9 mouse cellular contexts compared by ENCODE assay signal in genomic region chr6:52316413-52317184, GRCm38 (mm10). TPM values are rescaled to one million over a fixed set of nuclear protein-coding genes. Genes with fewer than 3 reads are reported as not detected.
A peak's percentile ranks its signal among the peaks of the same experiment; 100 is the strongest.
DNase-seq lines count a peak whose midpoint lies in the region; ATAC-seq and TF ChIP-seq lines count a peak whose summit lies in the region.
"Had no signal": no experiment of that assay in that cellular context is flagged by ENCODE, and none has a peak within 500 bp of the region (broad histone marks: within the 10 kb centered on the region; RNA-seq: fewer than 3 reads in every experiment).

No protein-coding gene starts in this region.

- 2% methylated on average over 42 of the region's 81 CpGs for WGBS in lung, postnatal 0 days
- 4% methylated on average over 70 of the region's 81 CpGs for WGBS in lung, adult 2 months
- WGBS in limb, embryonic 13.5 days, result 6% methylated on average over 75 of the region's 81 CpGs
- 6% methylated on average over 78 of the region's 81 CpGs for WGBS in stomach, embryonic 14.5 days

- H3K9ac ChIP-seq in lung, postnatal 0 days (replicated peaks; ENCODE audit: low read depth), result no peak overlapping the region
- H3K9ac ChIP-seq in limb, embryonic 13.5 days, result peak overlapping the region; percentile 66
- no peak overlapping the region for H3K9ac ChIP-seq in stomach, embryonic 14.5 days (replicated peaks; ENCODE audit: low read depth, low read length)

- peak overlapping the region; percentile 22 for H3K4me3 ChIP-seq in lung, postnatal 0 days (ENCODE audit: low read depth, low read length)
- H3K4me3 ChIP-seq in lung, adult 2 months (replicated peaks; ENCODE audit: extremely low read depth, low read depth, low read length), result no peak overlapping the region
- H3K4me3 ChIP-seq in limb, embryonic 13.5 days, result peak overlapping the region; percentile 46
- H3K4me3 ChIP-seq in stomach, embryonic 14.5 days (ENCODE audit: low read depth, low read length), result peak overlapping the region; percentile 18

- peaks cover 6% of the 10 kb centered on the region; the same call in 1 of the 2 replicates for H3K4me1 ChIP-seq in lung, postnatal 0 days (ENCODE audit: insufficient read depth, low read depth, low read length)
- H3K4me1 ChIP-seq in lung, adult 2 months (ENCODE audit: control insufficient read depth, insufficient read depth, low read length), result no peaks in the 10 kb centered on the region
- H3K4me1 ChIP-seq in limb, embryonic 13.5 days, result peaks cover 50% of the 10 kb centered on the region
- H3K4me1 ChIP-seq in stomach, embryonic 14.5 days (ENCODE audit: control insufficient read depth, insufficient read depth, low read length), result peaks cover 5% of the 10 kb centered on the region; the same call in 1 of the 2 replicates

- H3K27ac ChIP-seq in lung, postnatal 0 days (ENCODE audit: low read length), result no peak overlapping the region
- no peak overlapping the region for H3K27ac ChIP-seq in limb, embryonic 13.5 days
- no peak overlapping the region for H3K27ac ChIP-seq in stomach, embryonic 14.5 days (ENCODE audit: low read length)

- peak; percentile 25; the same call in 1 of the 2 replicates for ATAC-seq in lung, postnatal 0 days
- no peak for ATAC-seq in limb, embryonic 13.5 days (ENCODE audit: low FRiP score, low read depth)
- ATAC-seq in stomach, embryonic 14.5 days (ENCODE audit: insufficient number of reproducible peaks, insufficient read depth, low FRiP score, low read depth), result 0 out of 2 replicates have a peak, but pooled peaks have one; percentile 18

- no peak for TF ChIP-seq POLR2A in lung, adult 2 months (IDR thresholded peaks at IDR 0.05; ENCODE audit: borderline replicate concordance, extremely low read depth, low read depth, low read length)

- H3K4me2 ChIP-seq in lung, postnatal 0 days (replicated peaks; ENCODE audit: low read depth, low read length), result peak overlapping the region; percentile 51
- peak overlapping the region; percentile 86 for H3K4me2 ChIP-seq in limb, embryonic 13.5 days (replicated peaks)
- H3K4me2 ChIP-seq in stomach, embryonic 14.5 days (replicated peaks; ENCODE audit: low read depth, low read length), result peak overlapping the region; percentile 47

- TF ChIP-seq EP300 in lung, postnatal 0 days (IDR thresholded peaks at IDR 0.05), result no peak

- DNase-seq in cerebellum, postnatal 10 days, result peak; percentile 22 to 30
- no peak for DNase-seq in cerebellum, adult 11-12 months
- DNase-seq in lung, postnatal 0 days (ENCODE audit: low spot score), result no peak
- DNase-seq in lung, adult 2 months, result no peak
- DNase-seq in left cerebral cortex, adult 8-10 months (ENCODE audit: low spot score in 2 of 2), result no peak
- no peak for DNase-seq in lung, adult 18-20 months
- DNase-seq: adrenal gland, adult 8-10 months had no signal

- no peaks in the 10 kb centered on the region for H3K36me3 ChIP-seq in lung, postnatal 0 days (ENCODE audit: insufficient read depth, low read length)
- H3K36me3 ChIP-seq in limb, embryonic 13.5 days, result no peaks in the 10 kb centered on the region
- no peaks in the 10 kb centered on the region for H3K36me3 ChIP-seq in stomach, embryonic 14.5 days (ENCODE audit: control insufficient read depth, insufficient read depth, low read length)

- H3K27me3 ChIP-seq in lung, postnatal 0 days (replicated peaks; ENCODE audit: insufficient read depth, low read length), result peaks cover 94% of the 10 kb centered on the region
- H3K27me3 ChIP-seq in limb, embryonic 13.5 days, result peaks cover 95% of the 10 kb centered on the region
- H3K27me3 ChIP-seq in stomach, embryonic 14.5 days (ENCODE audit: control insufficient read depth, insufficient read depth, low read length), result peaks cover 82% of the 10 kb centered on the region

- no peaks in the 10 kb centered on the region for H3K9me3 ChIP-seq in lung, postnatal 0 days (ENCODE audit: low read length)
- no peaks in the 10 kb centered on the region for H3K9me3 ChIP-seq in limb, embryonic 13.5 days
- H3K9me3 ChIP-seq in stomach, embryonic 14.5 days (ENCODE audit: control insufficient read depth, low read depth, low read length), result no peaks in the 10 kb centered on the region

- TF ChIP-seq CTCF in lung, postnatal 0 days (IDR thresholded peaks at IDR 0.05), result no peak
- TF ChIP-seq CTCF in lung, adult 2 months (IDR thresholded peaks at IDR 0.05; ENCODE audit: insufficient read depth, low read length), result no peak

RNA-seq across cellular contexts. Expression of gene Evx1, which starts 3.3 kb away (rescaled TPM):
- polyA plus RNA-seq in lung, postnatal 0 days (2015; fragmentation: Nextera tagmentation; extraction: Ambion mirVana), result not detected in 2 replicates
- 0.05 TPM in 1 of 2 replicates, not detected in the other for polyA plus RNA-seq in lung, adult 2 months (2012; rRNA removed)
- 0.89 and 1.4 TPM in 2 replicates for polyA plus RNA-seq in limb, embryonic 13.5 days (2015; fragmentation: Nextera tagmentation; extraction: Ambion mirVana)
- 0.12 and 0.14 TPM in 2 replicates for polyA plus RNA-seq in stomach, embryonic 14.5 days (2014; fragmentation: Nextera tagmentation; extraction: Ambion mirVana)
- total RNA-seq in left cerebral cortex, adult 8-10 months (2022), result not detected
- total RNA-seq: adrenal gland, adult 8-10 months had no signal

RNA-seq across cellular contexts. Expression of gene Hoxa13, which starts 55.9 kb away (rescaled TPM):
- 0.12 TPM in 1 of 2 replicates, not detected in the other for polyA plus RNA-seq in lung, postnatal 0 days (2015; fragmentation: Nextera tagmentation; extraction: Ambion mirVana)
- 0.22 TPM in 1 of 2 replicates, not detected in the other for polyA plus RNA-seq in lung, adult 2 months (2012; rRNA removed)
- polyA plus RNA-seq in limb, embryonic 13.5 days (2015; fragmentation: Nextera tagmentation; extraction: Ambion mirVana), result 24.5 and 27.7 TPM in 2 replicates
- polyA plus RNA-seq in stomach, embryonic 14.5 days (2014; fragmentation: Nextera tagmentation; extraction: Ambion mirVana), result not detected in 2 replicates
- not detected for total RNA-seq in left cerebral cortex, adult 8-10 months (2022)
- total RNA-seq: adrenal gland, adult 8-10 months had no signal

Comparison
In these comparisons a context has a peak if more than half of its experiments do, and no peak if none do; other contexts are left out.
1. DNase-seq: peak in cerebellum, postnatal 10 days (2 of 2); none in cerebellum, adult 11-12 months (single experiment), lung, postnatal 0 days (single experiment), lung, adult 2 months (single experiment), left cerebral cortex, adult 8-10 months (0 of 2) and lung, adult 18-20 months (0 of 2).
2. RNA of gene Hoxa13, which starts 55.9 kb away (polyA plus RNA-seq): 24.5 to 27.7 TPM in limb, embryonic 13.5 days; 0.12 TPM in lung, postnatal 0 days, 0.22 TPM in lung, adult 2 months and not detected in stomach, embryonic 14.5 days; every median in the first group is over 10 times any median in the second.
3. Peak in every context shown above with its lines, with median percentiles within 50 percentile points of each other: H3K4me2 ChIP-seq.